Mouse (Mus musculus) embryonic facial prominence, embryonic 11.5 days (tissue): Measurements from ENCODE around the gene Scamp3. TPM values are rescaled to one million over a fixed set of nuclear protein-coding genes. Genes with fewer than 3 reads are reported as not detected.

Source experiments
- ATAC-seq: fragments of 200-750 bp; cut with Nextera tagmentation; replicated peaks from 2 replicates; pipeline ENCODE4 v1.8.0; 2017; ENCODE audit warnings: low read depth; ENCODE audit not compliant: insufficient number of reproducible peaks, low FRiP score, low TSS enrichment
- DNase-seq: peaks from one replicate; pipeline ENCODE4 v3.0.0-alpha.2; 2015; ENCODE audit warnings: low spot score
- H3K27ac ChIP-seq: fragments of 300-500 bp; sonication (generic); replicated peaks from 2 replicates; pipeline ENCODE4 v1.5.1; 2014; ENCODE audit warnings: mild to moderate bottlenecking, low read depth, low read length, control low read depth
- H3K27me3 ChIP-seq: fragments of 300-500 bp; sonication (generic); 2 replicates; pipeline ENCODE4 v1.6.1; 2014; ENCODE audit warnings: mild to moderate bottlenecking, low read length, moderate library complexity, mixed read lengths; ENCODE audit not compliant: control insufficient read depth, insufficient read depth
- H3K36me3 ChIP-seq: fragments of 300-500 bp; sonication (generic); replicated peaks from 2 replicates; pipeline ENCODE4 v1.6.1; 2014; ENCODE audit warnings: low read depth, mild to moderate bottlenecking, low read length, moderate library complexity, mixed read lengths; ENCODE audit not compliant: control insufficient read depth, insufficient read depth
- H3K4me1 ChIP-seq: fragments of 300-500 bp; sonication (generic); 2 replicates; pipeline ENCODE4 v1.6.1; 2014; ENCODE audit warnings: low read length, mixed read lengths; ENCODE audit not compliant: control insufficient read depth, insufficient read depth
- H3K4me2 ChIP-seq: fragments of 300-500 bp; sonication (generic); 2 replicates; pipeline ENCODE4 v1.6.1; 2014; ENCODE audit warnings: low read depth, mild to moderate bottlenecking, control low read depth, low read length, moderate library complexity
- H3K4me3 ChIP-seq: fragments of 300-500 bp; sonication (generic); 2 replicates; pipeline ENCODE4 v1.5.1; 2014; ENCODE audit warnings: low read depth, low read length, control low read depth
- H3K9ac ChIP-seq: fragments of 300-500 bp; sonication (generic); replicated peaks from 2 replicates; pipeline ENCODE4 v1.6.1; 2014; ENCODE audit warnings: mild to moderate bottlenecking, control low read depth, low read length
- H3K9me3 ChIP-seq: fragments of 300-500 bp; sonication (generic); replicated peaks from 2 replicates; pipeline ENCODE4 v1.6.1; 2016; ENCODE audit warnings: mild to moderate bottlenecking, low read length, inconsistent platforms, mixed read lengths; ENCODE audit not compliant: control insufficient read depth
- WGBS: fragments of 180-500 bp; shearing (Covaris S2); extraction: QIAGEN DNeasy Blood & Tissue Kit; methylation state at CpG from one replicate; pipeline ENCODE4 v1.1.7; 2014; 5-methylcytosine and 5-hydroxymethylcytosine counted together
- polyA plus RNA-seq: library from polyadenylated mRNA; unstranded; fragments of >200 nt; fragmentation: Nextera tagmentation; extraction: Ambion mirVana; gene quantifications from 2 replicates; pipeline ENCODE4 v1.2.1, GENCODE M21; 2014

Gene Scamp3
- 80.5 and 91.1 TPM in 2 replicates for polyA plus RNA-seq

GRCm38 (mm10) chr3:89177242-89178106, at the start of gene Scamp3:
Gene Scamp3, plus strand, starts transcription at chr3:89177473.
- no peaks in the 10 kb centered on the region for H3K27me3 ChIP-seq
- DNase-seq, result peak; percentile 96
- peak within 1 kb of the TSS; percentile 70 for H3K4me2 ChIP-seq
- peak within 1 kb of the TSS; percentile 80 for H3K9ac ChIP-seq
- H3K9me3 ChIP-seq, result no peaks in the 10 kb centered on the region
- peak within 1 kb of the TSS; percentile 7; the same call in 1 of the 2 replicates for H3K27ac ChIP-seq
- peaks cover 26% of the 10 kb centered on the region for H3K36me3 ChIP-seq
- H3K4me3 ChIP-seq, result peak within 1 kb of the TSS; percentile 80
- peak; percentile 92 for ATAC-seq
- under 1% methylated on average over 43 of the region's 43 CpGs for WGBS
- H3K4me1 ChIP-seq, result peaks cover 3% of the 10 kb centered on the region; the same call in 1 of the 2 replicates

DNA sequence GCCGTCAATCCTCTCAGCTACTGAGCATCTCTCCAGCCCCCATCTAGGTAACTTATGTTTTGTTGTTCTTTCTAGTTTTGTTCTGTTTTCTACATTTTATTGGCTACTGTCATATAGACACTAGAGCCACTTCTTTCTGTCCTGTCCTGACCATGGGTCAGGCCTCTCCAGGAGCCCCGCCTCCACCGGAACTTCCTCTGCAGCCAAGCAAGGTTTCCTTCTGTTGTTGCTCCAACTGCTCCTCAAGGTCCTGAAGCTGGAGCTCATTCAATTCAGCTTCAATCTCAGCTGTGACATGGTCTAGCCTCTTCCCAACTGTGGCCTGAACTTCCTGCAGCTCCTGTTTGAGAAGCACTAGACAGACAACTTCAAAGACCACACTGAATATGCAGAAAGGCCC, 47.4 kb upstream of the Scamp3 start:
- no peak for DNase-seq
- no peaks in the 10 kb centered on the region for H3K36me3 ChIP-seq
- H3K4me1 ChIP-seq, result no peaks in the 10 kb centered on the region
- H3K9ac ChIP-seq, result no peak overlapping the region
- H3K4me2 ChIP-seq, result no peak overlapping the region
- no peaks in the 10 kb centered on the region for H3K27me3 ChIP-seq
- no peak overlapping the region for H3K4me3 ChIP-seq
- H3K27ac ChIP-seq, result no peak overlapping the region
- WGBS, result 83% methylated on average over 3 of the region's 3 CpGs
- ATAC-seq, result no peak
- no peaks in the 10 kb centered on the region for H3K9me3 ChIP-seq

DNA sequence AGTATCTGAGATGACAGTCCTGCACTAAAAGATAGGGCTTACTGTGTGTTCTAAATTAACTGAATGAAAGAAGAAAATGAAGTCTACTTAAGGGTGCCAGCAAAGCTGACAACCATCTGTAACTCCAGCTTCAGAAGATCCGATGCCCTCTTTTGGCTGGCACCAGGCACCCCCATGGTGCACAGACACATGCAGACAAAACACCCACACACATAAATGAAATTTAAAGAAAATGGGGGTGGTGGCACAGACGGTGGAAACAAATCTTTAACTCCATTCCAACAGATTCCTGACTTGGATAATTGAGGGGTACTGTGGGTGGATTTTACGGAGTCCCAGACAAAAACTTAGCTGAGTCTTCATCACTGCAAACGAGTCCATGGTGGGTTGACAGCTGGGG, 45.5 kb upstream of the Scamp3 start:
- H3K4me1 ChIP-seq, result no peaks in the 10 kb centered on the region
- 44% methylated on average over 4 of the region's 4 CpGs for WGBS
- no peaks in the 10 kb centered on the region for H3K27me3 ChIP-seq
- H3K9me3 ChIP-seq, result no peaks in the 10 kb centered on the region
- H3K9ac ChIP-seq, result no peak overlapping the region; the same call in 1 of the 2 replicates
- no peak for DNase-seq
- H3K36me3 ChIP-seq, result no peaks in the 10 kb centered on the region
- no peak overlapping the region for H3K27ac ChIP-seq
- peak overlapping the region; percentile 61; the same call in 1 of the 2 replicates for H3K4me2 ChIP-seq
- peak overlapping the region; percentile 21 for H3K4me3 ChIP-seq
- ATAC-seq, result no peak

DNA sequence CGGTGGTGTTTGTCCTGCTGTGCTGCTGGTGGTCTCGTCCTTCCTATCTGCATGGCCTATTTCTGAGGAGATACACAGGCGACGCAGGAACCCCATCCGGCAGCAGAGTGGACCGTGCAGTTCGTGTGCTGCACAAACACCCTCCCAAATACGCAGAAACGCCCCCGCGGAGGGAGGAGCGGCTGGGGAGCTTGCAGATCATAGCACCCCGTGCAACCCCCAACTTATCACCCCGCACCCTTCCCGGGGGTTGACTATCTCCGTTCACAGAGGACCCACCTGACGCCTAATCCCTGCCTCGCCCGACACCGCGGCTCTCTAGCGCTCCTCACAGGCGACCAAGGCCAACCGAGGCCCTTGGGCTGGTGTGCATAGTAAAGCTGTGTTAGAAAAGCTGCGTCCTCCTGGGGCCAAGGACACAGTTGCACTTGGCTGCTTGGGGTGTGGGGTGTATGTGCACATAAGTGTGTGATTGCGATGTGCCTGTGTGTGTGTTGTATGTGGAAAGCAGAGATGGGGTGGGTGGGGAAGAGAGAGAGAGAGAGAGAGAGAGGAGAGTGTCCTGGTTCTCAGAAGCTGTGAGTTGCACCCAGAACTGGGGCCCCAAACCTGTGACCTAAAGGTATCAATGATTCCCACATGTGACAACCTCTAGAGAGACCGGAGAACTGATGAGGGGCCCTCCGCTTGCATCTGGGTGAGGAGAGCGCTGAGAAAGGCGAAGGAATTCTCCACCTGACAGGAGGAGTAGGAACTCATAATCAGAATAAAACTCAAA, 44.8 kb upstream of the Scamp3 start:
- H3K27me3 ChIP-seq, result no peaks in the 10 kb centered on the region
- H3K4me3 ChIP-seq, result peak overlapping the region; percentile 21
- DNase-seq (peak; percentile 41), ATAC-seq (no peak; the same call in 1 of the 2 replicates)
- H3K27ac ChIP-seq, result no peak overlapping the region
- H3K9ac ChIP-seq, result peak overlapping the region; percentile 53
- no peaks in the 10 kb centered on the region for H3K4me1 ChIP-seq
- 14% methylated on average over 30 of the region's 30 CpGs for WGBS
- no peaks in the 10 kb centered on the region for H3K9me3 ChIP-seq
- no peaks in the 10 kb centered on the region for H3K36me3 ChIP-seq
- H3K4me2 ChIP-seq, result peak overlapping the region; percentile 61

DNA sequence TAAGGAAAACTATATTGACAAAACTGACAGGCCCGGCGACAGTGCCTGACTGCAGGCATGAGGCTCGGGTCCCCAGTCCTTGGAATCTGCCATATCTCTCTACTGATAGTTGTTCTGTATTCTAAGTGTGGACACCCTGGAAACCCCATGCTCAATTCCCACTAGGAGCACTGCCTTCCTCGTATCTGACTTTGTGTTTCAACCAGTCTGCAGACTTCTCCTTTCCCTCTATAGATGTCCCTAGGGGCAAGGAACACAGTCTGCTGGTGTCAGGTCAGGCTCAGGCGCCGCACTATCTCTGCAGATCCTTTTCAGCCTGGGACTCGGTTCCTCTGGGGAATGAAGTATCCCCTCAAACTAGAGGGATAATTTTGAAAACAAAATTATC, 44.2 kb upstream of the Scamp3 start:
- ATAC-seq (no peak), DNase-seq (no peak)
- Histone ChIP-seq H3K27ac (no peak overlapping the region), H3K36me3 (no peaks in the 10 kb centered on the region), H3K9ac (no peak overlapping the region; the same call in 1 of the 2 replicates), H3K9me3 (no peaks in the 10 kb centered on the region), H3K4me3 (no peak overlapping the region), H3K4me1 (no peaks in the 10 kb centered on the region), H3K4me2 (no peak overlapping the region; the same call in 1 of the 2 replicates), H3K27me3 (no peaks in the 10 kb centered on the region)
- 73% methylated on average over 7 of the region's 7 CpGs for WGBS

GRCm38 (mm10) chr3:89133752-89134151, 43.5 kb upstream of the Scamp3 start:
- H3K4me3 ChIP-seq, result no peak overlapping the region
- 95% methylated on average over 1 of the region's 1 CpGs for WGBS
- H3K4me2 ChIP-seq, result no peak overlapping the region
- no peaks in the 10 kb centered on the region for H3K9me3 ChIP-seq
- DNase-seq (no peak), ATAC-seq (no peak)
- no peak overlapping the region for H3K27ac ChIP-seq
- no peaks in the 10 kb centered on the region for H3K27me3 ChIP-seq
- no peaks in the 10 kb centered on the region for H3K4me1 ChIP-seq
- no peaks in the 10 kb centered on the region for H3K36me3 ChIP-seq
- H3K9ac ChIP-seq, result no peak overlapping the region

- H3K9ac ChIP-seq, result no peak within 1 kb of the TSS
- 58% methylated on average over 3 of the region's 3 CpGs for WGBS
- no peak within 1 kb of the TSS for H3K4me3 ChIP-seq
- H3K4me2 ChIP-seq, result no peak within 1 kb of the TSS; the same call in 1 of the 2 replicates
- no peak within 1 kb of the TSS for H3K27ac ChIP-seq
- H3K9me3 ChIP-seq, result no peaks in the 10 kb centered on the region
- no peak for ATAC-seq
- H3K4me1 ChIP-seq, result no peaks in the 10 kb centered on the region
- no peak for DNase-seq
- no peaks in the 10 kb centered on the region for H3K27me3 ChIP-seq
- H3K36me3 ChIP-seq, result no peaks in the 10 kb centered on the region
Measured at GRCm38 (mm10) chr3:89135958-89136357, 41.3 kb upstream of the Scamp3 start, which contains the start of gene Pklr. Gene Pklr, plus strand, starts transcription at chr3:89136142.
